Mouse (Mus musculus): Measurements from ENCODE around the gene Gm10645.

The Gm10645 gene

DNA sequence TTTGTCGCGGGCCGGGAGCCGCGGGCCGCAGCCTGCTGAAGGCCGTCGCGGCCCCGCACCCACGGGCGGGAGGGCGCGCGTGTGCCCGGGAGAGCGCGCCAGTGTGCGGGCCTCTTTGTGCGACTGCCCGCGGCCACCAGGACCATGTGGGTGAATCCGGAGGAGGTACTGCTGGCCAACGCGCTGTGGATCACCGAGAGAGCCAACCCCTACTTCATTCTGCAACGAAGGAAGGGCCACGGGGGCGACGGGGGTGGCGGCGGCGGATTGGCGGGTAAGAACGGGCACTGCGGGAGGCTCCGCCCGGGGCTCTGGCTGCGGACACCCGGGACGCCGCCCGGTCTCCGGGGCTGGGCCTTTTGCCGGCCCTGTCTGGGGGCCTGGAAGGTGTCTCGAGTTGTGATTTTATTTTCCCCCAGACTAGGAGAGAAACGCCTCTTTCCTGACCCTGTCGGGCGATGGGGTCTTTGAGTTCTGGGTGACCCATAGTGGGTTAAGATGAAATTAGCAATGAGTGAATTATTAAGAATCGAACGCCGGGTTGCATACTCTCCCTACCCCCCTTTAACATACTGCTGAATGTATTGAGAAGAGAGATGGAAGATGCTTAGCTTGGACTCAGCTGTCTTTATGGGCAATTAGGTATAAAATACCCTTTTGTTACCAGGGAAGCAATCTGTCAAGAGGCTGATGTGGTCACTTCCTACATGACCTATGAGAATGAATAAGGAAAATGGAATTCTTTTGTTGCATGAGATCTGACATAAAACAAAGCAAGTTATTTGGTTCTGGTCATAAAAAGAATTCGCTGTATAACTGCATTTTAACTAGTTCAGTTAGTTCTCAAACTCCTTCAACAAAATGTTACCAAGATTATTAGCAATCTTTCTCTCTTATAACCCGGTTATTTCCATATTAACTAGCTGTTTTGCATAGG lies at the start of gene Gm10645:
TSS of gene Gm10645 (minus strand) at position 240 of the 937 bp plus-strand sequence.
- no peak for DNase-seq (ENCODE audit: extremely low spot score, low read depth, low spot score)

GRCm38 (mm10) chr8:83215065-83215464 lies 49.1 kb upstream of the Gm10645 start:
- no peak for DNase-seq (ENCODE audit: extremely low spot score, low read depth, low spot score)

DNA sequence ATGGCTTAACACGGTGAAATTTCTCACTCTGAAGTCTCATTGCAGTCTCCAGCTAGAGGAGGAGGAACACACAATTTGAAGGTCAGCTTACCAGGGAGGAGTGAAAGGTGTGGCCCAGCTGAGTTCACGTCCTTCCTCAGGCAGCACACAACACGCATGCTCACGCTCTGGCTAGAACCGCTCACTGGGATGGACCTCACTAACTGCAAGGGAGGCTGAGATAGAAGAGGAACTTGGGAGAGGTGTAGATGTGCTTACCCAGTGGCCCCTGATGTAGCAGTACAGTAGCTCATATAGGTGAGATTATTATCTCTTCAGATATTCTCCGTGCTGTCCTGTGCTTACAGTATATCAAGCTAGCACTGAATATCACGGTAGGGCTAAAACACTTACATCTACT lies 44.7 kb upstream of the Gm10645 start:
- no peak for DNase-seq (ENCODE audit: extremely low spot score, low read depth, low spot score)

DNA sequence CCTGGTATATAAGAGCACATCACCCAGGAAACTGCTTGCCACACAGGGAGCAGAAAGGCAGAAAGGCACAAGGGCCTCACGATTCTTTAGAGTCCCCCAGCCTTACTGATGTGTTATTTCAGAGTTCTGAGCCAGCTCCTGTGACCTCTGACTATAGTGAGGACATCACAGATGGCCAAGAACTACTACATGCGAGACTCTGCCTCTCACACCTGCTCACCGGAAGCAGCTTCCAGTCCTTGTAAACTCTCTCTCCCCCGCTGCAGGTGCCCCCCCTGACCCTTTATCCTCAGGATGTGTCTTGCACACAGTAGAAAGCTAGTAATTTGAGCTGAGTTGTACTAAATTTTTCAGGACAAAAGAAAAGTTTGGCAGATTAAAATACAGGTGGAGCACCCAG lies 43.6 kb upstream of the Gm10645 start:
- DNase-seq (ENCODE audit: extremely low spot score, low read depth, low spot score): no peak

- no peak for DNase-seq (ENCODE audit: extremely low spot score, low read depth, low spot score)
Measured at GRCm38 (mm10) chr8:83205907-83206306, 39.9 kb upstream of the Gm10645 start.

DNA sequence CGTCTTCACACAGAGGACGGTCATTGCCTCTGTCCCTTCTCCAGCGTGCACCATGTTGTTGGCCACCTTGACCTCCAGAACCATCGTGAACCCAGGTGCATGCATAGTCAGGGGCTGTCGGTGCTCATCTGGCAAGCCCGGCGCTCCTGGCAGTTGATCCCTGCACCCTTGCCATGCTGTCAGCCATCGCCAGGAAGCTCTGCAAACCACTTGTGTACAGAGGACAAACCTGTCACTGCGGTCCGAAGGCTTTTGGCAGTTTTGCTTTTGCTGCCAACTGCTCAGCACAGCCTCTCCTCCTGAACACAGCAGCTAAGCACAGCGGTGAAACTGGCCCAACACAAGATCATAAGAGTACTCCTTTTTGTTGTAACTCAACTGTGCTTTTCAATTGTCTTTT lies 37.0 kb upstream of the Gm10645 start:
- no peak for DNase-seq (ENCODE audit: extremely low spot score, low read depth, low spot score)

- no peak for DNase-seq (ENCODE audit: extremely low spot score, low read depth, low spot score)
Measured at GRCm38 (mm10) chr8:83200191-83201177, 34.5 kb upstream of the Gm10645 start.

DNA sequence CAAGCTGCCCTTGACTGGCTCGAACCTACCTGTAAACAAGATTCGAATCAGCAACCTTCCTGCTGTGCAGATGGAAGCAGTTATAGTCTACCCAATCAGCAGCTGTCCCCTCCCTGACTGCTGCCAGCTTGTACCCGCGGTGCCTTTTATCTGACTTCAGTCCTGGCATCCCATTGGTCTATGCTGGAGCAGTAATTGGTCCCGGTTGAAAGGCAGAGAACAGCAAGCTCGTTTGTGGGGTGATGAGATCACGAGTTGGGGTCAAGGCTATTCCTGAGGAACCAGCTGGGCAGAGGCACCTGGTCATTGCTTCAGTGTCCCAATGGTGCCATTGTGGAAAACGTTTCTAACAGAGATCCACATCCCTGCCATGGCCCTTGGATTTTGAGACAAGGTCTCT lies 33.7 kb upstream of the Gm10645 start:
- DNase-seq (ENCODE audit: extremely low spot score, low read depth, low spot score): no peak

DNA sequence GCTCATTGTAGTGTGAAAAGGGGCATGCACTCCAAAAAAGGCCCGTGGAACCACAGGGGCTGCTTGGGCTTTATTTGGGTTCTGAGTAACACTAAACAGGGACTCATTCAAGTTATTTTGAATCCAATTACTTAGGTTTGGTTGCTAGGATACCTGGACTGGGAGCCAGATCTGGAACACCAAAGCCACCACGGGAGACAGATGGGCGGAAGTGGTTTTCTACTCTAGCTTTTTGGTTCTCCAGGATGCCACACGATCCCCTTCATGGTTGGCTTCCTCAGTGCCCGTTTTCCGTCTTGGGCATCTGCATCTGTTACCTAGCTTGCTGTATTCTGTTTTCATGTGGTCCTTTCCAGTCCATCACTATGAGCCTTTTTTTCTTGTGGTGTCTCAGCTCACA lies 30.1 kb upstream of the Gm10645 start:
- DNase-seq (ENCODE audit: extremely low spot score, low read depth, low spot score): no peak

DNA sequence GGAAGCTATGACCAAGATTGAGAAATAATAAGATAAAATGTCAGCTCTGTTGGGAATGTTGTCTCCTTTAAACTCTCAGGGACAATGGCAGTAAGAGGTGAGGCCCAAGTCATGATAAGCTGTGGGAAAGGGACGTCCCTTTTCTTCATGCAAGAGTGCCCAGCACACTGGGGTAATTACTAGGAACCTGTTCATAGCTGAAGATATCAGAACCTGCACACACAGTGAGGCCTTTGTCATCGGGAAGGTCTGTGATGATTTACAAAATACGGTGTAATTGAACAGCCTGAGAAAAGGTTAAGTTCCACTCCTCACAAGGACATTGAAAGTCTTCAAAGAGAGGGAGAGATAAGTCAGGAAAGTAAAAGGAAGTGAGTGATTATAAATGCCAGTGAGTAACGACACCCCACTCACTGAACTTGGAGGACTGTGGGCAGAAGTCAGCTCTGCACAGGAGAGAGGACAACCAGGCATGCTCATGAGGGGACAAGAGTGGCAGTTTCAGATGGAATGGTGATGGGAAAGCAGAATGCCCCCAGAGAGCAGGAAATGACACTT lies 23.6 kb upstream of the Gm10645 start:
- no peak for DNase-seq (ENCODE audit: extremely low spot score, low read depth, low spot score)

- no peak for DNase-seq (ENCODE audit: extremely low spot score, low read depth, low spot score)
Measured at GRCm38 (mm10) chr8:83187363-83187962, 21.5 kb upstream of the Gm10645 start.

- no peak for DNase-seq (ENCODE audit: extremely low spot score, low read depth, low spot score)
Measured at GRCm38 (mm10) chr8:83186376-83186775, 20.4 kb upstream of the Gm10645 start.

GRCm38 (mm10) chr8:83182784-83183183 lies 16.8 kb upstream of the Gm10645 start:
- DNase-seq (ENCODE audit: extremely low spot score, low read depth, low spot score): no peak

DNA sequence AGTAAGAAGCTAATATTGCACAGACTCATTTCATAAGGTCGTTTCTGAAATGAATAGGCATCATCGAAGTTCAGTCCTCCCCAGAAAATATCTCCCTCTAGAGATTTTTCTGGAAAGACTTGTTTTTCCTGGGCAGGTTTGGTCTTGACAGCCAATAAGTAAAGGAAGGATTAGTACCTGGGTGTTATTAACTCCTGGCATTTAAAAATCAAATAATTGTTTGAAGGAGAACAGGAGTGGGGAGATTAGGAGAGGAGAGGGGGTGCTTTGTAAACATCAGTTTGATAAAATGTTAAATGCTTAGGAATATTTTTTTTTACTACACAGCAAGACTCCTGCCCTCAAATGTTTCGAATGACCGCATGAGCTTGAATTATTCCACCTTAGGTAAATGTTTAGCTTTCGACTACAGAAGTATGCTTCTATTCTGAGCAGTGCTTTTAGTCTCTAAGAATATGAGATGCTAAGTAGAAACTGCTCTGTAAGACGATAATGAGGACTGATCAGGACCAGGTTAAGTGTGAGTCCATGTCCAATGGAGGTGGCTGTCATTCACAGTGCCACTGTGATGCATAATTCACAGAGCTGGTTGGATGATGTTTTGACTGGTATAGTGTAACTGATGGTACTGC lies 16.0 kb upstream of the Gm10645 start:
- DNase-seq (ENCODE audit: extremely low spot score, low read depth, low spot score): no peak

DNA sequence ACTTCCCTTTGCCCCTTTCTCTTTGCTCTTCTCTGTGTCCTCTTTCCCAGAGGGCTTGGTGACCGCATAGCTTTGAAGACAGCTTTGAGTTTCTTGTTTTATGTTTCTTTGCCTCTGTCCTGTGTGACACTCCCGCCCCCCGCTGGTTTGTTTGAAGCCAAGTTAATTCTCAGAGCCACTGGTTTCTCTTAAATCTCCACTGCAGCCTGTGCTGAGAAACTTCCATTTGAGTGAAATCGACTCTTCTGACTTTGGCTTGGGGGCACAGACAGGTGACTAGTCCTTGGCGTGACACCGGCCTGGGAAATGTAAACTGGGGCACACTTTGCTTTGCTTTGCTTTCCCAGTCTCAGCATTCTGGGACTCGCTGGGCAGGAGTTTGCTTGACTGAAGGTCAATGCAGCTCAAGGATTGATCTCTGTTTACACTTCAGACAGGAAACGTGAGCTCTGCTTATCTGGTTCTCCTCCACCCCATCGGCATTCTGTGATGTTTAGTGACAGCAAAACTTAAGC lies 12.3 kb upstream of the Gm10645 start:
- DNase-seq (ENCODE audit: extremely low spot score, low read depth, low spot score): no peak

- no peak for DNase-seq (ENCODE audit: extremely low spot score, low read depth, low spot score)
Measured at GRCm38 (mm10) chr8:83177317-83178195, 11.6 kb upstream of the Gm10645 start.

DNA sequence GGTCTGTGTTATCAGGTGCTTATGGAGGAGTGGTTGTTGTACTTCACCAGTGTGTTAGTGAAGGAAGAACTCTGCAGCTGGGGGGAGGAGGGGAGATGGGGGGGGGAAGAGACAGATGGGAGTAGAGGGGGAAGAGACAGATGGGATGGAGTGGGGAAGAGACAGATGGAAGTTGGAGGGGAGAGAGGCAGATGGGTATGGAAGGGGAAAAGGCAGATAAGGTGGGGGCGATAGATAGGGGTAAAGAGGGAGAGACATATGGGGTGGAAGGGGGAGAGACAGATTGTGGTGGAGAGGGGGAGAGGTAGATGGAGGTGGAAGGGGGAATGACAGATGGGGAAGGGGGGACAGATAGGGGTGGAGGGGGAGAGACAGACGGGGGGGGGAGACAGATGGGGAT lies 10.8 kb upstream of the Gm10645 start:
- DNase-seq (ENCODE audit: extremely low spot score, low read depth, low spot score): no peak

GRCm38 (mm10) chr8:83175680-83176079 lies 9.7 kb upstream of the Gm10645 start:
- no peak for DNase-seq (ENCODE audit: extremely low spot score, low read depth, low spot score)

- DNase-seq (ENCODE audit: extremely low spot score, low read depth, low spot score): no peak
Measured at GRCm38 (mm10) chr8:83170894-83171293, 4.9 kb upstream of the Gm10645 start.
